Mouse (Mus musculus): ENCODE measurements around the gene Tdrd1.

Tdrd1 gene

GRCm38 (mm10) chr19:56828305-56828704 lies 2.3 kb downstream of the Tdrd1 start:
- DNase-seq (ENCODE audit: low spot score in 2 of 2): no peak

GRCm38 (mm10) chr19:56829267-56829666 lies 3.3 kb downstream of the Tdrd1 start:
- no peak for DNase-seq (ENCODE audit: low spot score in 2 of 2)

DNA sequence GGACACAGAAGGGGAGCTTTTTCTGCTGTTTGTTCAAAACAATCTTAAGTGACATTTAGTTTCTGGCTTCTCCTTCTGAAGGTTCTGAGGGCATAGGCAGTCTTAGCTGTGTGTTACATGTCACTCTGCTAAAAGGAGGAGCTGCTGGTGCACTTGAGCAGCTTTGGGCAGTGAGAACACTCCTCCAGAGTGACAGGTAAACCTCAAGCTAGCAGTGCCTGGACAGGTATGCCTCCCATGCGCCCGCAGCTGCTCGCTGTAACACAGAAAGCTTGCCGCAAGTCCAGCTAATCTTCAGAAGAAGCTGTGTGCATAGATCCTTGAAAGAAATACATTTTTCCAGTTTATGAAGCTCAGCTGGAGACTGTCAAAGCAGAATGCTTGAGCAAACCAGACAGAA lies 4.2 kb downstream of the Tdrd1 start:
- DNase-seq (ENCODE audit: low spot score in 2 of 2): no peak

DNA sequence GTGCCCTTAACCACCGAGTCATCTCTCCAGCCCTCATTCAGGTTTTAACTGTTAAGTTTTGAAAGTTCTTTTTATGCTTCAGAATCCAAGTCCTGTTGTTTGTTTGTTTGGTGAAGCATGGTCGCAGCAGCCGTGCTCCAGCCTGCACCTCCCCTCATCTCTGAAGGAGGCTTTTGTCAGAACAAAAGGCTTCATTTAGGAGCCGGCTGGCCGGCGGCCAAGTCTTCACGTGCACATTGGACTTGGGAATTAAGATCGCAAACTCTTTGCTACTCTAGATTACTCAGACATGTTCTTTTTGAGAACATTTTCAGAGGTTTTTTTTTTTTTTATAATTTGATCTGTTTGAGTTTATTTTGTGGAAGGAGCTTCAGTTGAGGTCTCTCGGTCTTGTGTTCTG lies 9.3 kb downstream of the Tdrd1 start:
- DNase-seq (ENCODE audit: low spot score in 2 of 2): no peak

DNA sequence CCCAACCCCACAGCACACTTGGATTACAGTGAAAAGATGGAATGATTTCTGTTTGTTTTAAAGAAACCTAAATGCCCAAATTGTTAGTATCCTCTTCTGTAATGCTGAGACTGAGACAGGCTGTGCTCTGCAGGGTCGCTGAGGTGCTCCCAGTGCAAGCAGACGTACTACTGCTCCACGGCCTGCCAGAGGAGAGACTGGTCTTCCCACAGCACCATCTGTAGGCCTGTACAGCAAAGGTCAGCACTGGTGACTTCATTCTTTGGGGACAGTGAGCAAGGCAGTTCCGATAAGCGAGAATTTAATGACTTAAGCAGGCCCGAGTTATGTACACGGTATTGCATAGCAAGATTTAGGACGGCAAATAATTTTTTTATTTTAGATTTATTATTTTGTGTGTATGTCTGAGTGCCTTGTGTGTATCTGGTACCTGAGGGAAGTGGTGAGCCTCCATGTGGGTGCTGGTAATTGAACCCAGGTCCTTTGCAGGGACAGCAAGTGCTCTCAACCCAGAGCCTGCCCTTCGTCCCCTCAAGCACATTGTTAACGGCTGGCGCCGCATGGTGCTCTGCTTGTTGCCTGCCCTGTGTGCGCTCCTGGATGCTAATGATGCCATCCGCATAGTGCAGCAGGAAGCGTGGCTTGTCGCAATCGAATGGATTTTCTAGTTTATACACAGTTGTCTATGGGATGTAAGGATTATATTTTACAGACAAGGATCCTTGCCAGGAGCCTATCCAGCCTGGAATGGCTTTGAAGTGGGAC lies 13.1 kb downstream of the Tdrd1 start:
- DNase-seq (ENCODE audit: low spot score in 2 of 2): no peak

DNA sequence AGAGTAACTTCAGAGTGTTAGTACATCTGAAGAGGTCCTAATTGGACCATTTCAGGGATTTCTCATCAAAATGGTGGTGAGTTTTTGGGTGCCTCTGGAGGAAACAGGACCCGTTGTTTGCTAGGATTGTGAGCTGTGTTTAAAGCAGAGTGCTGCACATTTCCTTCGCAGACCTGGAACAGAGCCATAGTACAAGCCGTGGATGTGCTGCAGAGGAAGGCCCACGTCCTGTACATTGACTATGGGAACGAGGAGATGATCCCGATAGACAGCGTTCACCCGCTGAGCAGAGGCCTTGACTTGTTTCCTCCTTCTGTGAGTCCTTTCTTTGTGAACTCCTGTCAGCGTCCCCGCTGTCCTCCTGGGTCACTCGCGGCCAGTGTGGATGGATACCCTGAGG lies 17.0 kb downstream of the Tdrd1 start:
- DNase-seq (ENCODE audit: low spot score in 2 of 2): no peak

GRCm38 (mm10) chr19:56852590-56852989 lies 26.6 kb downstream of the Tdrd1 start:
- no peak for DNase-seq (ENCODE audit: low spot score in 2 of 2)

- DNase-seq (ENCODE audit: low spot score in 2 of 2): no peak
These were observed 30.4 kb downstream of the Tdrd1 start for GRCm38 (mm10) chr19:56856455-56856854.

DNA sequence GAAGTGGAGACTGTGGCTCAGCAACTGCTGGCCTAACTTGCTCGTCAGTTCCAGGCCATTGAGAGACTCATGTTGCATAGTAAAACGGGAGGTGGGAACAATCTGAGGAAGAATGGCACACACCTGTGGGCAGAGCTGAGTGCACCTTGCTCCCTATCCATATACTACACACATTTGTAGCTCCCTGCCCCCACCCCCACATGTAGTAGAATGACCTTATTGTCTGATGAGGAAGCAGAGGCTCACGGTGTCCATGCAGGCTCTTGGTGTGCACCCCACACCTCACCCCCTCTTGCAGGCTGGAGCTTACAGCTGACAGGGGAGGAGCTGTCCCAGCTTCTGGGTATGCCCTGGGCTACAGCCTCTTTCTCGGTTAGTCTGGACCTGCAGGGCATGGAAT lies 41.7 kb downstream of the Tdrd1 start:
- DNase-seq (ENCODE audit: low spot score in 2 of 2): no peak

DNA sequence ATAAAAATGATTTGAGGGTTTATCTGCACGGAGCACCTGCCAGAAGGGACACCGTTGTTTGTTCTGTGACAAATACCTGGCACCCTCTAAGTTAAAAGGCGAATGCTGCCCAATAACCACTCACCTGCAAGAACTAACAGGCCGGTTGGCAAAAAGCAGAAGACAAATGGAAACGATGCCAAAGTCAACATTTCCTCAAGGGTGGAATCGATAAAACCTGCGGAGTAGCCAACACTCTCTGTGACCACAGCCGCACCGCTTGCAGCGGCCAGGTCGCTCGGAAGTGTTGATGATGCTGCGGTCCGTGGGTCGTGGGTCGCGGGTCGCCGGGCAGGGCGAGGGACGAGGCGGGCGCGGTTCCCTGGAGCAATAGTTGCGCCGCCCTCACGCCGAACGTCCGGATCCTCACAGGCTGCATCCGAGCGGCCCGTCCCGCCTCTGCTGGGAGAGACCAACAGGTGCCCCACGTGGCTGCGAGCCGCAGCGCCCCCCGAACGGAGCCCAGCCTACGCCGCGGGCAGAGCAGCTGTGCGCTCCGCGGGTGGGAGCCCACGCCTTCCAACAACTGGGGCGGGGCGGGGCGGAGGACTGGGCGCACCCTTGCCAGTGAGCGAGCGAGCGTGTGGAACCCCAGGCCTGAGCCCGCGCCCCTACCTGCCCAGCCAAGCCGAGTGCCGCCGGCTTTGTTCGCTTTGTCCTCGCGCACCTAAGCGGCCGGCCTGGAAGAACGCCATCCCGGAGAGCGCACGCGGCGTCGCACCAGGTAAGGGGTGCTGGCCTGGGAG lies 48.0 kb downstream of the Tdrd1 start, which contains the start of gene Vwa2:
Vwa2 (plus strand) TSS at position 434 of the 785 bp plus-strand sequence.
- peak in 1 of 2 experiments; percentile 34 for DNase-seq (ENCODE audit: low spot score in 2 of 2)

- no peak for DNase-seq (ENCODE audit: low spot score in 2 of 2)
These were observed 48.7 kb downstream of the Tdrd1 start for GRCm38 (mm10) chr19:56874601-56875315.

DNA sequence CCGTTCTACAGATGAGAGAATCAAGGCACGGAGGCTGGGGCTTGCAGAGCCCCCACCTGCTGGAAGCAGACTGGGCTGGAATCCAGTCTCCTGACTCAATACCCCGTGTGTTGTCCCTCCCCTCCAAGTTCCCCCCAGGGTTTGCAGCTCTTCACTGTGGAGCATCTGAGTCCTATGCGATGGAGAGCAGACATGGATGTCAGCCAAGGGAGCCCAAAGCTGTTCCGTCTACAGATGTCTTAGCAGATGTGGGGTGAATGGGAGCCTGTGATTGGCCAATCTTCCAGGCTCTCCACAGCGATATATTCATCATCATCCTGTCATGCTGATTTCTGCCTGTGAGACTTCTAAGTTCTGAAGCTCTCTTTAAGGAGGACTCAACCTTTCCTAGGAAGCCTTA lies 51.4 kb downstream of the Tdrd1 start:
- no peak for DNase-seq (ENCODE audit: low spot score in 2 of 2)

DNA sequence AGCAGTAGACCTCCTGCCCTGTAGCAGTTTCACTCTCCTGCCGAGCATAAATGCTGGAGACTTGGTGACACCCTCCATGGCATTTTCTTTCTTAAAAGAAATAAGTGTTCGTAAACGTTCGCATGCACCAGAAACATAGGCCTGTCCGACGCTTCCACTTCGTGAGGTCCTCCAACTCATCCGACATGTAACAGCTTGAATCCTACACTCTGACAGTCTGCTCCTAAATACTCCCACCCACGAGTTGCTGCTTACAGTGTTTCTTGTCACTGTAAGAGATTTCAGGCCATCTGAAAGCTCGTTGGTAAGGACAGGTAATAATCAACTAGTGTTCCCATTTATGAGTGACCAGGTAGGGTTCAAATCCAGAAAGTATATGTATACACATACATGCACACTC lies 61.9 kb downstream of the Tdrd1 start:
- DNase-seq (ENCODE audit: low spot score in 2 of 2): no peak

GRCm38 (mm10) chr19:56888654-56889053 lies 62.6 kb downstream of the Tdrd1 start:
- DNase-seq (ENCODE audit: low spot score in 2 of 2): no peak

DNA sequence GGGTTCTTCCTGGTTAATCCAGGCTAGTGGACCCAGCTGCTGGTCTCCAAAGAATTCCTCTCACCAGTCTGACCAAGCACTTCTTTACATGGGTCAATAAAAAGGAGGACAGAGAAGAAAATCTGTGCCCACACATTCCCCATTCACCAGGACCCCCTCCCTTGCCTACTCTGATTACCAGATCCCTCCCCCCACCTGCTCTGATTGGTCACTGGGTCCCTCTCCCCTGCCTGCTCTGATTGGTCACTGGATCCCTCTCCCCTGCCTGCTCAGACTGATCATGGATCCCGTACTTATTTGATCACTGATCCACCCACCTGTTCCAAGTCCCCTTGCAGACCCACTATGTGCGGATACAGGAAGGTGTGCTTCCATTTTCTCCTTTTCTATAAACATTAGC lies 65.4 kb downstream of the Tdrd1 start:
- DNase-seq (ENCODE audit: low spot score in 2 of 2): no peak

GRCm38 (mm10) chr19:56892586-56892985 lies 66.6 kb downstream of the Tdrd1 start:
- DNase-seq (ENCODE audit: low spot score in 2 of 2): no peak

- no peak for DNase-seq (ENCODE audit: low spot score in 2 of 2)
These were observed 67.3 kb downstream of the Tdrd1 start for GRCm38 (mm10) chr19:56893326-56893725.

- DNase-seq (ENCODE audit: low spot score in 2 of 2): no peak
These were observed 71.6 kb downstream of the Tdrd1 start for GRCm38 (mm10) chr19:56897654-56898053.

GRCm38 (mm10) chr19:56904095-56904494 lies 78.1 kb downstream of the Tdrd1 start:
- no peak for DNase-seq (ENCODE audit: low spot score in 2 of 2)

DNA sequence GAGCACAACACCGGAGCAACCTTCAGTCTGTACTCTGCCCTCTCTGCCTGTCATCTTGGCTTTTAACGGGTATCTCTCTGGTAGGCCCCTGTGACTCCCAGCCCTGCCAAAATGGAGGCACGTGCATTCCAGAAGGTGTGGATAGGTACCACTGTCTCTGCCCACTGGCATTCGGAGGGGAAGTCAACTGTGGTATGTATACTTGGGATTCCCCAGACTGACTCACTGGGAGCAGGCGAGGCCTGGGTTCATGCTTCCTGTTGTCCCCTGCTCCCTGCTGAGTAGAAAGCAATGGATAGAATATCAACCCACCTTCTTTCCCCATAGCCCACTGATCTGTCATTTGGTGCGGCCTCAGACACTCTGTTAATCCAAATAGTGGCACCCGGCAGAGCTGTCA lies 79.4 kb downstream of the Tdrd1 start:
- no peak for DNase-seq (ENCODE audit: low spot score in 2 of 2)

DNA sequence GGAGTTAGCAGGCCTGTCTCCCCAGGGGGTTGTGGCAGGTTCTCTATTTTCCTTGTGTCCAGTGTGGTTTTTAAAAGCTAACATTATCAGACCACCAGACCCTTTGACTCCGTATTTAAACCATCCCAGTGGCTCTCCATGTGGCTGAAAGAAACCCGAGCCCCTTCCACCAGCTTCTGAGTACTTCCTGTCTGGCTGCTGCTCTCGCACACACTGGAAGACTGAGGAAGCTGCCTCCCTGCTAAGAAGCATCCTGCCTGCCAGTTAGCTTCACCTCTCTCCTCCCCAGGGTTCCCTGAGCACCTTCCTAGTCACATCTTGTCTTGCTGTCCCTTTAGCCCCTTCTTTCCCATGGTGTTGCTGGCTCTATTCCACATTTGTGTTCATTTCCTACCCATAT lies 81.8 kb downstream of the Tdrd1 start:
- no peak for DNase-seq (ENCODE audit: low spot score in 2 of 2)

- DNase-seq (ENCODE audit: low spot score in 2 of 2): peak; percentile 53 to 72
These were observed 82.7 kb downstream of the Tdrd1 start for GRCm38 (mm10) chr19:56908472-56909270.
